Mouse (Mus musculus): ENCODE results near the gene Prkci. TPM values are rescaled to one million over a fixed set of nuclear protein-coding genes. Genes with fewer than 3 reads are reported as not detected.

Prkci gene
- polyA plus RNA-seq, 1 experiment from 2014 or later, result 24.6 TPM

GRCm38 (mm10) chr3:31068482-31068881, 72.9 kb downstream of the Prkci start:
- Histone ChIP-seq H3K9ac (ENCODE audit: low read depth, low read length) (no peak overlapping the region), H3K4me3 (ENCODE audit: low read length) (no peak overlapping the region), H3K27me3 (replicated peaks; ENCODE audit: control insufficient read depth, insufficient read depth, low read length) (no peaks in the 10 kb centered on the region), H3K4me2 (ENCODE audit: low read depth, low read length) (no peak overlapping the region), H3K4me1 (ENCODE audit: control insufficient read depth, insufficient read depth, low read length) (no peaks in the 10 kb centered on the region), H3K9me3 (ENCODE audit: control insufficient read depth, low read length) (no peaks in the 10 kb centered on the region), H3K27ac (ENCODE audit: low read length) (no peak overlapping the region), H3K36me3 (ENCODE audit: control insufficient read depth, insufficient read depth, low read length) (no peaks in the 10 kb centered on the region)
- no peak for ATAC-seq
- 90% methylated on average over 7 of the region's 7 CpGs for WGBS

GRCm38 (mm10) chr3:31071804-31072203, 76.3 kb downstream of the Prkci start:
- no peak overlapping the region for H3K4me2 ChIP-seq (ENCODE audit: low read depth, low read length)
- no peak for ATAC-seq
- no peaks in the 10 kb centered on the region for H3K27me3 ChIP-seq (replicated peaks; ENCODE audit: control insufficient read depth, insufficient read depth, low read length)
- H3K27ac ChIP-seq (ENCODE audit: low read length), result no peak overlapping the region
- H3K9ac ChIP-seq (ENCODE audit: low read depth, low read length), result no peak overlapping the region
- no peaks in the 10 kb centered on the region for H3K36me3 ChIP-seq (ENCODE audit: control insufficient read depth, insufficient read depth, low read length)
- H3K9me3 ChIP-seq (ENCODE audit: control insufficient read depth, low read length), result no peaks in the 10 kb centered on the region
- H3K4me1 ChIP-seq (ENCODE audit: control insufficient read depth, insufficient read depth, low read length), result 0 out of 2 replicates have a peak, but pooled peaks cover 5% of the 10 kb centered on the region
- WGBS, result 84% methylated on average over 14 of the region's 14 CpGs
- no peak overlapping the region for H3K4me3 ChIP-seq (ENCODE audit: low read length)

GRCm38 (mm10) chr3:31075808-31076207, 80.3 kb downstream of the Prkci start:
- Histone ChIP-seq H3K36me3 (ENCODE audit: control insufficient read depth, insufficient read depth, low read length) (no peaks in the 10 kb centered on the region), H3K4me3 (ENCODE audit: low read length) (no peak overlapping the region), H3K27me3 (replicated peaks; ENCODE audit: control insufficient read depth, insufficient read depth, low read length) (no peaks in the 10 kb centered on the region), H3K27ac (ENCODE audit: low read length) (peak overlapping the region; percentile 86), H3K4me1 (ENCODE audit: control insufficient read depth, insufficient read depth, low read length) (peaks cover 17% of the 10 kb centered on the region; the same call in 1 of the 2 replicates), H3K9ac (ENCODE audit: low read depth, low read length) (no peak overlapping the region), H3K4me2 (ENCODE audit: low read depth, low read length) (no peak overlapping the region), H3K9me3 (ENCODE audit: control insufficient read depth, low read length) (no peaks in the 10 kb centered on the region)
- WGBS, result 43% methylated on average over 11 of the region's 11 CpGs
- ATAC-seq, result peak; percentile 88

- Histone ChIP-seq H3K4me2 (ENCODE audit: low read depth, low read length) (peak overlapping the region; percentile 9; the same call in 1 of the 2 replicates), H3K27me3 (replicated peaks; ENCODE audit: control insufficient read depth, insufficient read depth, low read length) (no peaks in the 10 kb centered on the region), H3K4me1 (ENCODE audit: control insufficient read depth, insufficient read depth, low read length) (peaks cover 17% of the 10 kb centered on the region; the same call in 1 of the 2 replicates), H3K9ac (ENCODE audit: low read depth, low read length) (peak overlapping the region; percentile 21; the same call in 1 of the 2 replicates), H3K9me3 (ENCODE audit: control insufficient read depth, low read length) (no peaks in the 10 kb centered on the region), H3K27ac (ENCODE audit: low read length) (peak overlapping the region; percentile 86), H3K4me3 (ENCODE audit: low read length) (no peak overlapping the region), H3K36me3 (ENCODE audit: control insufficient read depth, insufficient read depth, low read length) (no peaks in the 10 kb centered on the region)
- peak; percentile 65 for ATAC-seq
- 69% methylated on average over 6 of the region's 6 CpGs for WGBS
Measured at GRCm38 (mm10) chr3:31077068-31077703, 81.6 kb downstream of the Prkci start.

GRCm38 (mm10) chr3:31079450-31079849, 83.9 kb downstream of the Prkci start:
- no peaks in the 10 kb centered on the region for H3K36me3 ChIP-seq (ENCODE audit: control insufficient read depth, insufficient read depth, low read length)
- no peak for ATAC-seq
- WGBS, result 58% methylated on average over 10 of the region's 10 CpGs

GRCm38 (mm10) chr3:31080791-31081502, 85.4 kb downstream of the Prkci start:
- Histone ChIP-seq H3K9me3 (ENCODE audit: control insufficient read depth, low read length) (no peaks in the 10 kb centered on the region), H3K4me1 (ENCODE audit: control insufficient read depth, insufficient read depth, low read length) (peaks cover 24% of the 10 kb centered on the region), H3K36me3 (ENCODE audit: control insufficient read depth, insufficient read depth, low read length) (no peaks in the 10 kb centered on the region), H3K9ac (ENCODE audit: low read depth, low read length) (no peak overlapping the region), H3K4me2 (ENCODE audit: low read depth, low read length) (no peak overlapping the region), H3K27me3 (replicated peaks; ENCODE audit: control insufficient read depth, insufficient read depth, low read length) (no peaks in the 10 kb centered on the region), H3K27ac (ENCODE audit: low read length) (no peak overlapping the region), H3K4me3 (ENCODE audit: low read length) (no peak overlapping the region)
- WGBS, result 90% methylated on average over 10 of the region's 10 CpGs
- no peak for ATAC-seq

More at GRCm38 (mm10) chr3:31079450-31079849, 83.9 kb downstream of the Prkci start:
- Histone ChIP-seq H3K4me3 (ENCODE audit: low read length) (no peak overlapping the region), H3K27me3 (replicated peaks; ENCODE audit: control insufficient read depth, insufficient read depth, low read length) (no peaks in the 10 kb centered on the region), H3K4me1 (ENCODE audit: control insufficient read depth, insufficient read depth, low read length) (peaks cover 24% of the 10 kb centered on the region), H3K9me3 (ENCODE audit: control insufficient read depth, low read length) (no peaks in the 10 kb centered on the region), H3K27ac (ENCODE audit: low read length) (no peak overlapping the region), H3K9ac (ENCODE audit: low read depth, low read length) (no peak overlapping the region), H3K4me2 (ENCODE audit: low read depth, low read length) (no peak overlapping the region)

GRCm38 (mm10) chr3:31082838-31083506, 87.4 kb downstream of the Prkci start:
- Histone ChIP-seq H3K4me2 (ENCODE audit: low read depth, low read length) (no peak overlapping the region), H3K4me1 (ENCODE audit: control insufficient read depth, insufficient read depth, low read length) (peaks cover 11% of the 10 kb centered on the region), H3K36me3 (ENCODE audit: control insufficient read depth, insufficient read depth, low read length) (no peaks in the 10 kb centered on the region), H3K4me3 (ENCODE audit: low read length) (no peak overlapping the region), H3K9ac (ENCODE audit: low read depth, low read length) (no peak overlapping the region), H3K27ac (ENCODE audit: low read length) (no peak overlapping the region), H3K27me3 (replicated peaks; ENCODE audit: control insufficient read depth, insufficient read depth, low read length) (no peaks in the 10 kb centered on the region), H3K9me3 (ENCODE audit: control insufficient read depth, low read length) (no peaks in the 10 kb centered on the region)
- ATAC-seq, result no peak
- 88% methylated on average over 11 of the region's 13 CpGs for WGBS

GRCm38 (mm10) chr3:31083507-31084245, 88.1 kb downstream of the Prkci start:
- peak; percentile 58 for ATAC-seq
- WGBS, result 20% methylated on average over 12 of the region's 12 CpGs
- H3K4me1 ChIP-seq (ENCODE audit: control insufficient read depth, insufficient read depth, low read length), result peaks cover 7% of the 10 kb centered on the region

GRCm38 (mm10) chr3:31085000-31085399, 89.5 kb downstream of the Prkci start:
- Histone ChIP-seq H3K4me2 (ENCODE audit: low read depth, low read length) (no peak overlapping the region), H3K36me3 (ENCODE audit: control insufficient read depth, insufficient read depth, low read length) (no peaks in the 10 kb centered on the region), H3K27ac (ENCODE audit: low read length) (no peak overlapping the region), H3K4me3 (ENCODE audit: low read length) (no peak overlapping the region), H3K4me1 (ENCODE audit: control insufficient read depth, insufficient read depth, low read length) (peaks cover 7% of the 10 kb centered on the region), H3K9me3 (ENCODE audit: control insufficient read depth, low read length) (no peaks in the 10 kb centered on the region), H3K27me3 (replicated peaks; ENCODE audit: control insufficient read depth, insufficient read depth, low read length) (no peaks in the 10 kb centered on the region), H3K9ac (ENCODE audit: low read depth, low read length) (no peak overlapping the region)
- ATAC-seq, result no peak
- WGBS, result 92% methylated on average over 3 of the region's 3 CpGs

More at GRCm38 (mm10) chr3:31083507-31084245, 88.1 kb downstream of the Prkci start:
- peak overlapping the region; percentile 15; the same call in 1 of the 2 replicates for H3K4me2 ChIP-seq (ENCODE audit: low read depth, low read length)
- H3K27me3 ChIP-seq (replicated peaks; ENCODE audit: control insufficient read depth, insufficient read depth, low read length), result no peaks in the 10 kb centered on the region
- H3K9ac ChIP-seq (ENCODE audit: low read depth, low read length), result no peak overlapping the region
- no peaks in the 10 kb centered on the region for H3K9me3 ChIP-seq (ENCODE audit: control insufficient read depth, low read length)
- H3K27ac ChIP-seq (ENCODE audit: low read length), result no peak overlapping the region
- no peaks in the 10 kb centered on the region for H3K36me3 ChIP-seq (ENCODE audit: control insufficient read depth, insufficient read depth, low read length)
- H3K4me3 ChIP-seq (ENCODE audit: low read length), result no peak overlapping the region
